Mouse (Mus musculus) heart, embryonic 11.5 days (tissue): Measurements from ENCODE around the gene Ajm1. TPM values are rescaled to one million over a fixed set of nuclear protein-coding genes. Genes with fewer than 3 reads are reported as not detected.
A peak's percentile ranks its signal among the peaks of the same experiment; 100 is the strongest.

Source experiments
- ATAC-seq: fragments of 200-750 bp; cut with Nextera tagmentation; replicated peaks from 2 replicates; pipeline ENCODE4 v1.8.0; 2017; ENCODE audit warnings: moderate library complexity; ENCODE audit not compliant: insufficient number of reproducible peaks, low FRiP score, low TSS enrichment
- H3K27ac ChIP-seq: fragments of 300-500 bp; sonication (generic); 2 replicates; pipeline ENCODE4 v1.5.1; 2014; ENCODE audit warnings: mild to moderate bottlenecking, low read depth, low read length
- H3K27me3 ChIP-seq: fragments of 300-500 bp; sonication (generic); 2 replicates; pipeline ENCODE4 v1.6.1; 2014; ENCODE audit warnings: mild to moderate bottlenecking, low read length, mixed read lengths; ENCODE audit not compliant: control insufficient read depth, insufficient read depth
- H3K36me3 ChIP-seq: fragments of 300-500 bp; sonication (generic); 2 replicates; pipeline ENCODE4 v1.6.1; 2014; ENCODE audit warnings: mild to moderate bottlenecking, low read length, moderate library complexity, mixed read lengths; ENCODE audit not compliant: control insufficient read depth, insufficient read depth
- H3K4me1 ChIP-seq: fragments of 300-500 bp; sonication (generic); 2 replicates; pipeline ENCODE4 v1.6.1; 2014; ENCODE audit warnings: low read length; ENCODE audit not compliant: control insufficient read depth, insufficient read depth
- H3K4me2 ChIP-seq: fragments of 300-500 bp; sonication (generic); 2 replicates; pipeline ENCODE4 v1.6.1; 2014; ENCODE audit warnings: mild to moderate bottlenecking, moderate library complexity
- H3K4me3 ChIP-seq: fragments of 300-500 bp; sonication (generic); 2 replicates; pipeline ENCODE4 v1.5.1; 2014; ENCODE audit warnings: low read depth, low read length
- H3K9ac ChIP-seq: fragments of 300-500 bp; sonication (generic); 2 replicates; pipeline ENCODE4 v1.6.1; 2014; ENCODE audit warnings: mild to moderate bottlenecking, low read depth, low read length, moderate library complexity
- H3K9me3 ChIP-seq: fragments of 300-500 bp; sonication (generic); replicated peaks from 2 replicates; pipeline ENCODE4 v1.6.1; 2016; ENCODE audit warnings: low read length; ENCODE audit not compliant: control insufficient read depth
- WGBS: fragments of 180-500 bp; shearing (Covaris S2); extraction: QIAGEN DNeasy Blood & Tissue Kit; methylation state at CpG from one replicate; pipeline ENCODE4 v1.1.7; 2014; ENCODE audit not compliant: insufficient replicate concordance; 5-methylcytosine and 5-hydroxymethylcytosine counted together
- polyA plus RNA-seq: library from polyadenylated mRNA; unstranded; fragments of >200 nt; fragmentation: Nextera tagmentation; extraction: Ambion mirVana; gene quantifications from 2 replicates; pipeline ENCODE4 v1.2.1, GENCODE M21; 2014

The Ajm1 gene
- polyA plus RNA-seq, 1 experiment from 2014 or later = 0.21 TPM

DNA sequence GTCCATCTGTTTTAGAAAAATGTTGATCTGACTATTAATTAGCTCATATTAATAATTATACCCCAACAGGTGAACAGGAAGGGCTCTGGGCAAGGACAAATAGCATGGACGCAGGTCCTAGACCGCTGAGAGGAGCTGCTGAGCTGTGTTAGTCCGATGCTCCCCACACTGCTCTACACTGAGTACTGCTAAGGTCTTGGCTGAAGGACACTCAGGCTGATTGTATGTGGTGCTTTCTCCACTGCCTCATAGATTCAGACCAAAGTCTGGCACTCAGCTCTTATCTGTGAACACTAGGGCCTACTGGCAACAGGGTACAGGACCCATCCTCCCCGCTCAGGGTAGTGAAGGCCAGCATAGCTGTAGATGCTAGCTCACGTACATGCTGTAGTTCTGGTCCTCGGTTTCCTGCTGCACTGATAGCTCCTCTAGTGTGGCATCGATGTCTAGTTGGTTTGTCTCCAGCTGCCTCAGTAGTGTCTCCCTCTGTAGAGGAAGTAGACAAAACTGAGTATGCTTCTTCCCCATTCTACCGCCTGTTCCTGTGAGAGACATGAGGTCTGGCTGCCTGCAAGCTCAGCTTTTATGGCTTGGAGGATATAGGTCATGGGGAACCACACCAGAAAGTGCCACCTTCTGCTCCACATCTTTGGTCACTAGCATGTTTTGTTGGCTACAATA lies 6.8 kb upstream of the Ajm1 start:
- peaks cover 39% of the 10 kb centered on the region for H3K36me3 ChIP-seq
- no peaks in the 10 kb centered on the region for H3K27me3 ChIP-seq
- ATAC-seq = no peak
- H3K9me3 ChIP-seq = no peaks in the 10 kb centered on the region
- no peak overlapping the region for H3K4me3 ChIP-seq
- WGBS = 88% methylated on average over 8 of the region's 8 CpGs
- no peak overlapping the region for H3K9ac ChIP-seq
- H3K4me2 ChIP-seq = no peak overlapping the region
- H3K27ac ChIP-seq = no peak overlapping the region
- no peaks in the 10 kb centered on the region for H3K4me1 ChIP-seq

- no peak for ATAC-seq
- WGBS = 83% methylated on average over 8 of the region's 8 CpGs
- peaks cover 5% of the 10 kb centered on the region for H3K4me1 ChIP-seq
- peaks cover 29% of the 10 kb centered on the region for H3K36me3 ChIP-seq
- no peaks in the 10 kb centered on the region for H3K9me3 ChIP-seq
- no peak overlapping the region for H3K9ac ChIP-seq
- no peak overlapping the region for H3K4me3 ChIP-seq
- no peaks in the 10 kb centered on the region for H3K27me3 ChIP-seq
- H3K4me2 ChIP-seq = no peak overlapping the region
- no peak overlapping the region for H3K27ac ChIP-seq
Observed at GRCm38 (mm10) chr2:25587290-25587689, 5.7 kb upstream of the Ajm1 start.

DNA sequence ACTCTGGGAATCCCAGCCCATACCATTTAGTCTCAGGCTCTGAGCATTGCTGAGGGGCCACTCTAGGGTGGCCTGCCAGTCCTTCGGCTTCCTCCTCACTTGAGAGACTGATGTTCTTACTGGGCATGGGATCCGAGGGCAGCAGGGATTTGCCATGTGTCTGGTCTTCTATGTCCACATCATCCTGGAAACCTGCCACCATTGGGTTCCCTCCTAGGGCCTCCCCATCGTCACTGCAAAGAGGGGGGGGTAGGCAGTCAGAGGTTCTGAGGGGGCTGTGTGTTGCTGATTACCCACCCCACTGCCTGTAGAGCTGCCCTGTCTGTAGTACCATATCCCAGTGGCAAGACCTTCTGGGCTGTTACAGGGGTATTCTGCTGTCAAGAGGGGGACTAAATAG lies 4.0 kb upstream of the Ajm1 start:
- no peak for ATAC-seq
- Histone ChIP-seq H3K9ac (no peak overlapping the region), H3K4me3 (no peak overlapping the region), H3K4me1 (peaks cover 14% of the 10 kb centered on the region), H3K27me3 (peaks cover 3% of the 10 kb centered on the region), H3K4me2 (no peak overlapping the region), H3K9me3 (no peaks in the 10 kb centered on the region), H3K36me3 (peaks cover 20% of the 10 kb centered on the region), H3K27ac (no peak overlapping the region)
- WGBS = 95% methylated on average over 3 of the region's 3 CpGs

DNA sequence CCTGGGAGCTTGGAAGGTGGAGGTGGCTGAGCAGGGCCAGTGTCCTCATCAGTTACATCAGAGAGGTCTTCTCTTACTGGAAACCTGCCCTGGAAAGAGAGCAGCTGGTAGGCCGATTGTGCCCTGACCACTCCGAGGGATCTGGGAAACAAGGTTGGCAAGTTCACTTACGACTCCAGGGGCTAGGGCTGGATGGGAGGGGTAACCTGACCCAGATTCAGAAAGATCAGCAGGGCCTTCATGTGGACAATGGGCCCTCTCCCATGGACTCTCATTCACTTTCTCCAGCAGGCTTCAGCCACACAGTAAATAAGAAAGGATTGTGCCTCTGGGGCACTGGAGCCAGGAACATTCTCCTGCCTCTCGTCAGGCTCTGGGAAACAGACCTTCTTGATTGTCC lies 3.3 kb upstream of the Ajm1 start:
- H3K36me3 ChIP-seq = peaks cover 13% of the 10 kb centered on the region
- H3K27me3 ChIP-seq = peaks cover 11% of the 10 kb centered on the region
- no peak overlapping the region for H3K27ac ChIP-seq
- no peak overlapping the region for H3K4me2 ChIP-seq
- ATAC-seq = no peak
- H3K4me1 ChIP-seq = peaks cover 17% of the 10 kb centered on the region
- no peak overlapping the region for H3K9ac ChIP-seq
- H3K9me3 ChIP-seq = no peaks in the 10 kb centered on the region
- 88% methylated on average over 4 of the region's 4 CpGs for WGBS
- no peak overlapping the region for H3K4me3 ChIP-seq

- Histone ChIP-seq H3K27ac (no peak overlapping the region), H3K4me3 (no peak overlapping the region), H3K4me2 (no peak overlapping the region), H3K4me1 (peaks cover 22% of the 10 kb centered on the region), H3K36me3 (peaks cover 13% of the 10 kb centered on the region), H3K27me3 (peaks cover 18% of the 10 kb centered on the region), H3K9ac (no peak overlapping the region), H3K9me3 (no peaks in the 10 kb centered on the region)
- ATAC-seq = no peak
- 92% methylated on average over 3 of the region's 3 CpGs for WGBS
Observed at GRCm38 (mm10) chr2:25584152-25584551, 2.6 kb upstream of the Ajm1 start.

GRCm38 (mm10) chr2:25583571-25583970 lies 2.0 kb upstream of the Ajm1 start:
- H3K4me1 ChIP-seq = peaks cover 26% of the 10 kb centered on the region
- 66% methylated on average over 4 of the region's 4 CpGs for WGBS

DNA sequence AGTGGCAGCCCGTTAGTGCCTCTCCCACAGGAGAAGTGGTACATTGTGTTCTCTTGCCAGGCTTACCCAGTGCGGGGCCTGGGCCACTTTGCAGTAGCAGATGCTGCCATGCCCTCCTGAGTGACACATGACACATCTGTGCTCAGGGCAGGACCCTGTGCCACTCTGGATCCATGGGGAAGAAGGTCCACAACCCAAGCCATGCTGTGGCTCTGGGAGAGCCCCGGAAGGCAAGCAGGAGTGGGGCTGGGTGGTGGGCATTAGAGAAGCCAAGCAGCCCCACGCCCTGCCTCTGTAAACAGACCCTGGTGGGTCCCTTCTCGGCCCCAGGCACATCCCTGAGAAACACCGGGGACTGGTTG lies 1.5 kb upstream of the Ajm1 start:
- no peak overlapping the region for H3K4me3 ChIP-seq
- peaks cover 31% of the 10 kb centered on the region for H3K4me1 ChIP-seq
- H3K9ac ChIP-seq = no peak overlapping the region
- H3K27ac ChIP-seq = no peak overlapping the region
- ATAC-seq = no peak
- H3K27me3 ChIP-seq = peaks cover 28% of the 10 kb centered on the region
- 87% methylated on average over 6 of the region's 6 CpGs for WGBS
- no peak overlapping the region for H3K4me2 ChIP-seq
- peaks cover 13% of the 10 kb centered on the region for H3K36me3 ChIP-seq
- H3K9me3 ChIP-seq = no peaks in the 10 kb centered on the region

More at GRCm38 (mm10) chr2:25583571-25583970, 2.0 kb upstream of the Ajm1 start:
- ATAC-seq = no peak
- Histone ChIP-seq H3K27me3 (peaks cover 24% of the 10 kb centered on the region), H3K9me3 (no peaks in the 10 kb centered on the region), H3K9ac (no peak overlapping the region), H3K27ac (no peak overlapping the region), H3K4me2 (no peak overlapping the region), H3K4me3 (no peak overlapping the region), H3K36me3 (peaks cover 13% of the 10 kb centered on the region)

- ATAC-seq = no peak; the same call in 1 of the 2 replicates
Observed at GRCm38 (mm10) chr2:25582466-25583119, 1.0 kb upstream of the Ajm1 start.

More at GRCm38 (mm10) chr2:25582466-25583119, 1.0 kb upstream of the Ajm1 start:
- no peaks in the 10 kb centered on the region for H3K9me3 ChIP-seq
- H3K27ac ChIP-seq = no peak overlapping the region
- WGBS = 55% methylated on average over 12 of the region's 12 CpGs
- peaks cover 36% of the 10 kb centered on the region for H3K4me1 ChIP-seq
- no peak overlapping the region for H3K4me3 ChIP-seq
- 0 out of 2 replicates have a peak overlapping the region, but pooled peaks have one; percentile 12 for H3K4me2 ChIP-seq
- H3K36me3 ChIP-seq = peaks cover 13% of the 10 kb centered on the region
- peaks cover 33% of the 10 kb centered on the region for H3K27me3 ChIP-seq
- peak overlapping the region; percentile 39; the same call in 1 of the 2 replicates for H3K9ac ChIP-seq
